Comparison of ENCODE assay signal across 33 mouse cellular contexts in genomic region chr3:104869611-104870010, GRCm38 (mm10). TPM values are rescaled to one million over a fixed set of nuclear protein-coding genes. Genes with fewer than 3 reads are reported as not detected.
DNase-seq lines count a peak whose midpoint lies in the region; ATAC-seq and TF ChIP-seq lines count a peak whose summit lies in the region.
"Had no signal": no experiment of that assay in that cellular context is flagged by ENCODE, and none has a peak within 500 bp of the region (broad histone marks: within the 10 kb centered on the region; RNA-seq: fewer than 3 reads in every experiment).

No protein-coding gene starts in this region.

- no peak for DNase-seq in gastrocnemius, adult 2 months
- no peak for DNase-seq in gastrocnemius, postnatal 4 days (ENCODE audit: low spot score in 2 of 2)
- DNase-seq in layer of hippocampus, adult 2 months (ENCODE audit: low spot score in 2 of 2), result no peak
- no peak for DNase-seq in layer of hippocampus, adult 18-20 months (ENCODE audit: low spot score in 2 of 2)
- DNase-seq in midbrain, embryonic 14.5 days, result peak; percentile 7
- peak; percentile 13 for DNase-seq in NIH3T3 (ENCODE audit: low read depth)
- DNase-seq in cerebellum, postnatal 36 days, result no peak
- DNase-seq: adrenal gland, postnatal 10 days; B cell, adult 2 months; cerebellum, adult 11 months; cerebellum, adult 9-10 months; embryo, embryonic 11 days; gastrocnemius, postnatal 14 days; heart, adult 18-20 months; heart, postnatal 4 days; kidney, adult 9 months; kidney, postnatal 14 days; liver, embryonic 13.5 days; lung, adult 2 months; right cerebral cortex, adult 18-20 months; spleen, adult 18-20 months; thymus, adult 18-20 months; thymus, postnatal 25 days had no signal

- H3K4me1 ChIP-seq in midbrain, embryonic 14.5 days (ENCODE audit: control insufficient read depth, insufficient read depth, low read length), result peaks cover 7% of the 10 kb centered on the region
- peaks cover 10% of the 10 kb centered on the region for H3K4me1 ChIP-seq in midbrain, embryonic 16.5 days (ENCODE audit: control insufficient read depth, insufficient read depth, low read length)

- H3K4me3 ChIP-seq in gastrocnemius, adult 2 months, result no peak overlapping the region
- no peak overlapping the region for H3K4me3 ChIP-seq in layer of hippocampus, adult 2 months
- no peak overlapping the region for H3K4me3 ChIP-seq in midbrain, embryonic 14.5 days (replicated peaks; ENCODE audit: low read depth, low read length)
- no peak overlapping the region for H3K4me3 ChIP-seq in midbrain, embryonic 16.5 days (ENCODE audit: low read depth, low read length)
- H3K4me3 ChIP-seq: embryonic facial prominence, embryonic 12.5 days; heart, embryonic 12.5 days; liver, embryonic 13.5 days; megakaryocyte, embryonic 14.5 days; midbrain, embryonic 15.5 days; myocyte; neural tube, embryonic 12.5 days had no signal

- no peaks in the 10 kb centered on the region for H3K9me3 ChIP-seq in midbrain, embryonic 14.5 days (ENCODE audit: control insufficient read depth, low read length)
- H3K9me3 ChIP-seq in midbrain, embryonic 16.5 days (replicated peaks; ENCODE audit: control insufficient read depth, low read length, poor library complexity, severe bottlenecking), result no peaks in the 10 kb centered on the region
- H3K9me3 ChIP-seq: embryonic facial prominence, embryonic 12.5 days; heart, embryonic 12.5 days; liver, embryonic 13.5 days; megakaryocyte, embryonic 14.5 days; midbrain, embryonic 15.5 days; neural tube, embryonic 12.5 days had no signal

- peak; percentile 37 for TF ChIP-seq CTCF in gastrocnemius, adult 2 months (IDR thresholded peaks at IDR 0.05)
- peak; percentile 71 for TF ChIP-seq CTCF in layer of hippocampus, adult 2 months (conservative IDR thresholded peaks at IDR 0.05)

- no peak overlapping the region for H3K9ac ChIP-seq in midbrain, embryonic 14.5 days (replicated peaks; ENCODE audit: low read length)
- H3K9ac ChIP-seq in midbrain, embryonic 16.5 days (ENCODE audit: low read depth, low read length), result no peak overlapping the region
- H3K9ac ChIP-seq: embryonic facial prominence, embryonic 12.5 days; heart, embryonic 12.5 days; hindbrain, embryonic 14.5 days; liver, embryonic 13.5 days; midbrain, embryonic 15.5 days; neural tube, embryonic 12.5 days had no signal

- peaks cover 50% of the 10 kb centered on the region for H3K36me3 ChIP-seq in midbrain, embryonic 14.5 days (ENCODE audit: control insufficient read depth, insufficient read depth, low read length)
- H3K36me3 ChIP-seq in midbrain, embryonic 16.5 days (ENCODE audit: control insufficient read depth, insufficient read depth, low read length), result peaks cover 24% of the 10 kb centered on the region

- H3K27ac ChIP-seq in gastrocnemius, adult 2 months, result no peak overlapping the region
- H3K27ac ChIP-seq in layer of hippocampus, adult 2 months, result no peak overlapping the region
- no peak overlapping the region for H3K27ac ChIP-seq in midbrain, embryonic 14.5 days (replicated peaks; ENCODE audit: low read depth, low read length)
- no peak overlapping the region for H3K27ac ChIP-seq in midbrain, embryonic 16.5 days (ENCODE audit: low read length)
- H3K27ac ChIP-seq: embryonic facial prominence, embryonic 12.5 days; hindbrain, embryonic 14.5 days; liver, embryonic 13.5 days; midbrain, embryonic 15.5 days; neural tube, embryonic 12.5 days had no signal

- intact Hi-C loops in gastrocnemius, adult 2 months (cut with DNase I), result loop anchor here (5.0 kb wide), 1 partner anchor 98 kb away; no protein-coding TSS in a partner anchor

- ATAC-seq in midbrain, embryonic 14.5 days (ENCODE audit: low FRiP score, low TSS enrichment), result no peak
- no peak for ATAC-seq in midbrain, embryonic 16.5 days
- ATAC-seq: inflammation-experienced regulatory T-cells, adult 6 months; midbrain, embryonic 15.5 days; Patski had no signal

- H3K4me2 ChIP-seq in midbrain, embryonic 14.5 days (ENCODE audit: low read length), result no peak overlapping the region
- H3K4me2 ChIP-seq in midbrain, embryonic 16.5 days (ENCODE audit: low read length), result no peak overlapping the region
- H3K4me2 ChIP-seq: embryonic facial prominence, embryonic 12.5 days; heart, embryonic 12.5 days; hindbrain, embryonic 14.5 days; liver, embryonic 13.5 days; midbrain, embryonic 15.5 days; neural tube, embryonic 12.5 days had no signal

- H3K27me3 ChIP-seq in midbrain, embryonic 14.5 days (ENCODE audit: control insufficient read depth, insufficient read depth, low read length), result no peaks in the 10 kb centered on the region
- no peaks in the 10 kb centered on the region for H3K27me3 ChIP-seq in midbrain, embryonic 16.5 days (ENCODE audit: control insufficient read depth, insufficient read depth, low read depth, low read length)
- H3K27me3 ChIP-seq: embryonic facial prominence, embryonic 12.5 days; heart, embryonic 12.5 days; liver, embryonic 13.5 days; megakaryocyte, embryonic 14.5 days; midbrain, embryonic 15.5 days; neural tube, embryonic 12.5 days; Patski had no signal

RNA-seq across cellular contexts. Expression of gene Capza1, which starts 5.3 kb away (rescaled TPM):
- 10 to 100 TPM; 23.5 to 25.5 TPM for total RNA-seq in gastrocnemius, adult 2 months (2021)
- 10 to 100 TPM; 54.9 to 60.3 TPM for total RNA-seq in gastrocnemius, postnatal 4 days (2021)
- 10 to 100 TPM; 34.2 to 39.5 TPM for total RNA-seq in layer of hippocampus, adult 2 months (2021)
- 10 to 100 TPM; 29.5 to 41.2 TPM for total RNA-seq in layer of hippocampus, adult 18-20 months (2021)
- polyA plus RNA-seq in midbrain, embryonic 14.5 days (2014; fragmentation: Nextera tagmentation; extraction: Ambion mirVana), result 144 and 213 TPM in 2 replicates
- 149 and 162 TPM in 2 replicates for polyA plus RNA-seq in midbrain, embryonic 16.5 days (2015; fragmentation: Nextera tagmentation; extraction: Ambion mirVana)

RNA-seq across cellular contexts. Expression of gene St7l, which starts 5.8 kb away (rescaled TPM):
- total RNA-seq in gastrocnemius, adult 2 months (2021), result 10 to 100 TPM; 23.3 to 23.4 TPM
- 10 to 100 TPM; 22.9 to 29.4 TPM for total RNA-seq in gastrocnemius, postnatal 4 days (2021)
- 10 to 100 TPM; 34.8 to 40.1 TPM for total RNA-seq in layer of hippocampus, adult 2 months (2021)
- 10 to 100 TPM; 38.3 to 38.4 TPM for total RNA-seq in layer of hippocampus, adult 18-20 months (2021)
- 34.4 and 40.1 TPM in 2 replicates for polyA plus RNA-seq in midbrain, embryonic 14.5 days (2014; fragmentation: Nextera tagmentation; extraction: Ambion mirVana)
- 37.6 and 38.3 TPM in 2 replicates for polyA plus RNA-seq in midbrain, embryonic 16.5 days (2015; fragmentation: Nextera tagmentation; extraction: Ambion mirVana)

RNA-seq across cellular contexts. Expression of gene Mov10, which starts 51.2 kb away (rescaled TPM):
- total RNA-seq in gastrocnemius, adult 2 months (2021), result 1 to 10 TPM in 1 of 2 experiments, under 1 TPM in 1; 0.38 to 2.5 TPM
- total RNA-seq in gastrocnemius, postnatal 4 days (2021), result 10 to 100 TPM; 17.0 to 18.9 TPM
- total RNA-seq in layer of hippocampus, adult 2 months (2021), result 10 to 100 TPM; 10.2 to 11.0 TPM
- total RNA-seq in layer of hippocampus, adult 18-20 months (2021), result 1 to 10 TPM; 7.9 to 9.7 TPM
- 3.6 and 6.6 TPM in 2 replicates for polyA plus RNA-seq in midbrain, embryonic 14.5 days (2014; fragmentation: Nextera tagmentation; extraction: Ambion mirVana)
- polyA plus RNA-seq in midbrain, embryonic 16.5 days (2015; fragmentation: Nextera tagmentation; extraction: Ambion mirVana), result 7.8 and 8.3 TPM in 2 replicates

Comparison
In these comparisons a context has a peak if more than half of its experiments do, and no peak if none do; other contexts are left out.
1. DNase-seq: peak in midbrain, embryonic 14.5 days (single experiment) and NIH3T3 (single experiment); none in gastrocnemius, adult 2 months (single experiment), gastrocnemius, postnatal 4 days (0 of 2), layer of hippocampus, adult 2 months (0 of 2), layer of hippocampus, adult 18-20 months (0 of 2) and cerebellum, postnatal 36 days (0 of 2).